Comparison of ENCODE assay signal across 32 mouse cellular contexts in genomic region chr5:135238832-135239231, GRCm38 (mm10). TPM values are rescaled to one million over a fixed set of nuclear protein-coding genes. Genes with fewer than 3 reads are reported as not detected.
DNase-seq lines count a peak whose midpoint lies in the region; ATAC-seq and TF ChIP-seq lines count a peak whose summit lies in the region.
"Had no signal": no experiment of that assay in that cellular context is flagged by ENCODE, and none has a peak within 500 bp of the region (broad histone marks: within the 10 kb centered on the region; RNA-seq: fewer than 3 reads in every experiment).

No protein-coding gene starts in this region.

- peak; percentile 61 for TF ChIP-seq CTCF in forebrain, postnatal 0 days (IDR thresholded peaks at IDR 0.05; ENCODE audit: low read depth)
- TF ChIP-seq CTCF in hindbrain, postnatal 0 days (IDR thresholded peaks at IDR 0.05; ENCODE audit: low read depth): peak; percentile 65
- TF ChIP-seq CTCF in liver, postnatal 0 days (IDR thresholded peaks at IDR 0.05; ENCODE audit: low read depth): peak; percentile 28; the same call in 1 of the 2 replicates
- TF ChIP-seq CTCF in MEL (IDR thresholded peaks at IDR 0.05 in 2 of 3, conservative IDR thresholded peaks at IDR 0.05 in 1 of 3; ENCODE audit: control insufficient read depth in 1 of 3, insufficient read depth in 1 of 3, low read depth in 2 of 3, low read length in 3 of 3, poor library complexity in 1 of 3, severe bottlenecking in 1 of 3): peak in 2 of 3 experiments; percentile 2 to 10; a peak in 1 of 6 replicates

- peaks cover 72% of the 10 kb centered on the region for H3K36me3 ChIP-seq in forebrain, postnatal 0 days (ENCODE audit: insufficient read depth)
- H3K36me3 ChIP-seq in forebrain, embryonic 11.5 days (ENCODE audit: control insufficient read depth, insufficient read depth, low read length): peaks cover 37% of the 10 kb centered on the region
- peaks cover 63% of the 10 kb centered on the region for H3K36me3 ChIP-seq in hindbrain, postnatal 0 days (ENCODE audit: insufficient read depth, low read length)
- H3K36me3 ChIP-seq in hindbrain, embryonic 16.5 days (ENCODE audit: control insufficient read depth, insufficient read depth, low read length): peaks cover 48% of the 10 kb centered on the region
- peaks cover 86% of the 10 kb centered on the region for H3K36me3 ChIP-seq in liver, postnatal 0 days (replicated peaks; ENCODE audit: insufficient read depth, low read length)
- H3K36me3 ChIP-seq in liver, embryonic 12.5 days: peaks cover 100% of the 10 kb centered on the region
- peaks cover 0 to 41% of the 10 kb centered on the region in 2 experiments; a peak in 2 of 4 replicates for H3K36me3 ChIP-seq in MEL (ENCODE audit: control insufficient read depth in 1 of 2, insufficient read depth in 2 of 2, low read length in 2 of 2)

- no peaks in the 10 kb centered on the region for H3K9me3 ChIP-seq in forebrain, postnatal 0 days (ENCODE audit: low read length)
- H3K9me3 ChIP-seq in forebrain, embryonic 11.5 days (ENCODE audit: control insufficient read depth, low read length): no peaks in the 10 kb centered on the region
- no peaks in the 10 kb centered on the region for H3K9me3 ChIP-seq in hindbrain, postnatal 0 days (ENCODE audit: low read length)
- H3K9me3 ChIP-seq in hindbrain, embryonic 16.5 days (ENCODE audit: control insufficient read depth, low read length): no peaks in the 10 kb centered on the region
- no peaks in the 10 kb centered on the region for H3K9me3 ChIP-seq in liver, postnatal 0 days (ENCODE audit: low read length)
- H3K9me3 ChIP-seq in liver, embryonic 12.5 days (replicated peaks): no peaks in the 10 kb centered on the region
- no peaks in the 10 kb centered on the region for H3K9me3 ChIP-seq in MEL (replicated peaks; ENCODE audit: insufficient read depth, low read length)
- H3K9me3 ChIP-seq: forebrain, embryonic 12.5 days; G1E; heart, embryonic 12.5 days; limb, embryonic 13.5 days; midbrain, embryonic 12.5 days; neural tube, embryonic 15.5 days; stomach, embryonic 15.5 days had no signal

- no peaks in the 10 kb centered on the region for H3K79me2 ChIP-seq in MEL (ENCODE audit: control insufficient read depth, insufficient read depth, low read length, poor library complexity)

- H3K4me2 ChIP-seq in forebrain, postnatal 0 days (ENCODE audit: low read depth): no peak overlapping the region
- no peak overlapping the region for H3K4me2 ChIP-seq in forebrain, embryonic 11.5 days (ENCODE audit: low read depth, low read length, severe bottlenecking)
- H3K4me2 ChIP-seq in hindbrain, postnatal 0 days (ENCODE audit: low read depth, low read length): no peak overlapping the region
- no peak overlapping the region for H3K4me2 ChIP-seq in hindbrain, embryonic 16.5 days (ENCODE audit: low read length)
- no peak overlapping the region for H3K4me2 ChIP-seq in liver, postnatal 0 days (ENCODE audit: low read depth, low read length)
- H3K4me2 ChIP-seq in liver, embryonic 12.5 days: no peak overlapping the region
- H3K4me2 ChIP-seq: forebrain, embryonic 12.5 days; heart, embryonic 12.5 days; limb, embryonic 13.5 days; liver, embryonic 11.5 days; midbrain, embryonic 12.5 days; neural tube, embryonic 15.5 days; stomach, embryonic 15.5 days had no signal

- H3K4me1 ChIP-seq in forebrain, postnatal 0 days (ENCODE audit: insufficient read depth): no peaks in the 10 kb centered on the region
- H3K4me1 ChIP-seq in forebrain, embryonic 11.5 days (replicated peaks; ENCODE audit: control insufficient read depth, insufficient read depth, low read length): no peaks in the 10 kb centered on the region
- H3K4me1 ChIP-seq in hindbrain, postnatal 0 days (ENCODE audit: insufficient read depth, low read length): no peaks in the 10 kb centered on the region
- H3K4me1 ChIP-seq in hindbrain, embryonic 16.5 days (ENCODE audit: control insufficient read depth, insufficient read depth, low read depth, low read length): no peaks in the 10 kb centered on the region
- no peaks in the 10 kb centered on the region for H3K4me1 ChIP-seq in liver, postnatal 0 days (ENCODE audit: insufficient read depth)
- no peaks in the 10 kb centered on the region for H3K4me1 ChIP-seq in liver, embryonic 12.5 days
- no peaks in the 10 kb centered on the region for H3K4me1 ChIP-seq in MEL (ENCODE audit: control insufficient read depth in 1 of 2, insufficient read depth in 2 of 2, low read length in 2 of 2)
- H3K4me1 ChIP-seq: forebrain, embryonic 12.5 days; limb, embryonic 13.5 days; midbrain, embryonic 12.5 days; neural tube, embryonic 15.5 days; stomach, embryonic 15.5 days had no signal

- no peak for TF ChIP-seq EP300 in liver, postnatal 0 days (IDR thresholded peaks at IDR 0.05; ENCODE audit: low read depth)
- no peak for TF ChIP-seq EP300 in MEL (IDR thresholded peaks at IDR 0.05; ENCODE audit: low read depth in 1 of 2, low read length in 2 of 2)

- TF ChIP-seq POLR2A in MEL (IDR thresholded peaks at IDR 0.05; ENCODE audit: control insufficient read depth in 1 of 2, insufficient read depth in 1 of 2, low read depth in 1 of 2, low read length in 2 of 2, poor library complexity in 1 of 2): no peak

- 70% methylated on average over 2 of the region's 2 CpGs for WGBS in forebrain, postnatal 0 days
- WGBS in forebrain, embryonic 11.5 days: 81% methylated on average over 2 of the region's 2 CpGs
- WGBS in hindbrain, postnatal 0 days: 63% methylated on average over 2 of the region's 2 CpGs
- 81% methylated on average over 2 of the region's 2 CpGs for WGBS in hindbrain, embryonic 16.5 days
- WGBS in liver, postnatal 0 days (ENCODE audit: insufficient replicate concordance): 86% methylated on average over 2 of the region's 2 CpGs
- WGBS in liver, embryonic 12.5 days (ENCODE audit: insufficient replicate concordance): 90% methylated on average over 2 of the region's 2 CpGs

- no peak overlapping the region for H3K27ac ChIP-seq in forebrain, postnatal 0 days (ENCODE audit: low read depth, low read length)
- no peak overlapping the region for H3K27ac ChIP-seq in forebrain, embryonic 11.5 days (ENCODE audit: low read depth, low read length)
- H3K27ac ChIP-seq in hindbrain, postnatal 0 days: no peak overlapping the region
- H3K27ac ChIP-seq in hindbrain, embryonic 16.5 days (ENCODE audit: low read depth, low read length): no peak overlapping the region
- no peak overlapping the region for H3K27ac ChIP-seq in liver, postnatal 0 days (ENCODE audit: low read depth)
- no peak overlapping the region for H3K27ac ChIP-seq in liver, embryonic 12.5 days
- H3K27ac ChIP-seq in MEL (ENCODE audit: control insufficient read depth, low read depth, low read length): no peak overlapping the region
- H3K27ac ChIP-seq: forebrain, embryonic 12.5 days; limb, embryonic 13.5 days; midbrain, embryonic 12.5 days; neural tube, embryonic 15.5 days; stomach, embryonic 15.5 days had no signal

- no peak for TF ChIP-seq RAD21 in MEL (IDR thresholded peaks at IDR 0.05; ENCODE audit: low read depth, low read length)

- no peak for DNase-seq in forebrain, postnatal 0 days
- no peak for DNase-seq in forebrain, embryonic 11.5 days (ENCODE audit: low spot score)
- DNase-seq in hindbrain, postnatal 0 days (ENCODE audit: low spot score): peak; percentile 42
- DNase-seq in liver, postnatal 0 days: no peak
- DNase-seq in MEL (ENCODE audit: low read depth, low spot score): no peak
- no peak for DNase-seq in frontal cortex, postnatal 14 days (ENCODE audit: low spot score in 2 of 2)
- DNase-seq: adrenal gland, postnatal 10 days; cerebellum, adult 11 months; cerebellum, adult 9-11 months; gastrocnemius, postnatal 25 days; heart, adult 18-20 months; heart, postnatal 10 days; kidney, adult 2 months; layer of hippocampus, adult 9-11 months; lung, adult 18-20 months; lung, postnatal 36 days; retina, postnatal 1 day; right cerebral cortex, postnatal 14 days; thymus, postnatal 14 days had no signal

- H3K4me3 ChIP-seq in forebrain, postnatal 0 days (ENCODE audit: low read depth, low read length): no peak overlapping the region
- H3K4me3 ChIP-seq in forebrain, embryonic 11.5 days (ENCODE audit: low read depth, low read length): no peak overlapping the region
- H3K4me3 ChIP-seq in hindbrain, postnatal 0 days (ENCODE audit: low read length): no peak overlapping the region
- H3K4me3 ChIP-seq in hindbrain, embryonic 16.5 days (ENCODE audit: low read length): no peak overlapping the region
- no peak overlapping the region for H3K4me3 ChIP-seq in liver, postnatal 0 days (ENCODE audit: low read depth, low read length)
- no peak overlapping the region for H3K4me3 ChIP-seq in liver, embryonic 12.5 days
- no peak overlapping the region for H3K4me3 ChIP-seq in MEL (ENCODE audit: control insufficient read depth in 1 of 2, insufficient read depth in 1 of 2, low read depth in 2 of 2, low read length in 2 of 2)
- H3K4me3 ChIP-seq: erythroblast, embryonic 14.5 days; forebrain, embryonic 12.5 days; heart, embryonic 12.5 days; limb, embryonic 13.5 days; midbrain, embryonic 12.5 days; neural tube, embryonic 15.5 days; stomach, embryonic 15.5 days had no signal

- no peak overlapping the region for H3K9ac ChIP-seq in forebrain, postnatal 0 days
- H3K9ac ChIP-seq in forebrain, embryonic 11.5 days (ENCODE audit: low read length): no peak overlapping the region
- H3K9ac ChIP-seq in hindbrain, postnatal 0 days (replicated peaks; ENCODE audit: low read length): no peak overlapping the region
- H3K9ac ChIP-seq in hindbrain, embryonic 16.5 days (ENCODE audit: low read depth, low read length): no peak overlapping the region
- no peak overlapping the region for H3K9ac ChIP-seq in liver, postnatal 0 days (replicated peaks)
- no peak overlapping the region for H3K9ac ChIP-seq in liver, embryonic 12.5 days
- H3K9ac ChIP-seq in MEL (ENCODE audit: control insufficient read depth, low read depth, low read length, poor library complexity, severe bottlenecking): no peak overlapping the region
- H3K9ac ChIP-seq: forebrain, embryonic 12.5 days; heart, embryonic 12.5 days; limb, embryonic 13.5 days; midbrain, embryonic 12.5 days; neural tube, embryonic 15.5 days; stomach, embryonic 15.5 days had no signal

- H3K27me3 ChIP-seq in forebrain, postnatal 0 days (ENCODE audit: insufficient read depth, low read length): no peaks in the 10 kb centered on the region
- H3K27me3 ChIP-seq in forebrain, embryonic 11.5 days (ENCODE audit: control insufficient read depth, insufficient read depth, low read length): no peaks in the 10 kb centered on the region
- no peaks in the 10 kb centered on the region for H3K27me3 ChIP-seq in hindbrain, postnatal 0 days (ENCODE audit: insufficient read depth, low read length)
- H3K27me3 ChIP-seq in hindbrain, embryonic 16.5 days (replicated peaks; ENCODE audit: control insufficient read depth, insufficient read depth, low read length): no peaks in the 10 kb centered on the region
- H3K27me3 ChIP-seq in liver, postnatal 0 days (ENCODE audit: insufficient read depth, low read length): no peaks in the 10 kb centered on the region
- no peaks in the 10 kb centered on the region for H3K27me3 ChIP-seq in liver, embryonic 12.5 days (replicated peaks)
- H3K27me3 ChIP-seq in MEL (ENCODE audit: control insufficient read depth in 1 of 2, insufficient read depth in 2 of 2, low read length in 2 of 2): no peaks in the 10 kb centered on the region
- H3K27me3 ChIP-seq: forebrain, embryonic 12.5 days; heart, embryonic 12.5 days; limb, embryonic 13.5 days; midbrain, embryonic 12.5 days; neural tube, embryonic 15.5 days; Patski; stomach, embryonic 15.5 days had no signal

- no peak for ATAC-seq in forebrain, postnatal 0 days
- ATAC-seq in forebrain, embryonic 11.5 days (replicated peaks; ENCODE audit: low FRiP score): no peak
- ATAC-seq in hindbrain, postnatal 0 days: no peak
- ATAC-seq in hindbrain, embryonic 16.5 days: no peak
- no peak for ATAC-seq in liver, postnatal 0 days
- ATAC-seq in liver, embryonic 12.5 days: no peak
- ATAC-seq: inflammation-experienced regulatory T-cells, adult 6 months; Patski had no signal

RNA-seq across cellular contexts. Expression of gene Fzd9, which starts 12.2 kb away (rescaled TPM):
- total RNA-seq in forebrain, postnatal 0 days (2014; rRNA removed): 16.5 and 19.7 TPM in 2 replicates
- polyA plus RNA-seq in forebrain, postnatal 0 days (2015; fragmentation: Nextera tagmentation; extraction: Ambion mirVana): 14.2 and 16.6 TPM in 2 replicates
- polyA plus RNA-seq in forebrain, embryonic 11.5 days (2014; fragmentation: Nextera tagmentation; extraction: Ambion mirVana): 19.5 and 19.7 TPM in 2 replicates
- 35.1 and 49.8 TPM in 2 replicates for total RNA-seq in hindbrain, postnatal 0 days (2014; rRNA removed)
- polyA plus RNA-seq in hindbrain, postnatal 0 days (2015; fragmentation: Nextera tagmentation; extraction: Ambion mirVana): 18.0 TPM in 2 replicates
- 19.7 and 21.3 TPM in 2 replicates for polyA plus RNA-seq in hindbrain, embryonic 16.5 days (2015; fragmentation: Nextera tagmentation; extraction: Ambion mirVana)
- polyA plus RNA-seq in liver, postnatal 0 days (2015; fragmentation: Nextera tagmentation; extraction: Ambion mirVana): 0.16 and 0.25 TPM in 2 replicates
- polyA plus RNA-seq in liver, embryonic 12.5 days (2016; fragmentation: Nextera tagmentation; extraction: Ambion mirVana): 0.58 and 0.74 TPM in 2 replicates
- 5.7 and 9.8 TPM in 2 replicates for total RNA-seq in MEL (2012; rRNA removed)
- polyA plus RNA-seq in MEL (2012; ENCODE audit: insufficient read depth in 1 of 2, insufficient read length in 2 of 2, low read depth in 1 of 2, low replicate concordance in 2 of 2, missing spikeins in 1 of 2): 1 to 10 TPM in 1 of 2 experiments, not detected in 1; 6.2 TPM
- total RNA-seq: G1E had no signal

RNA-seq across cellular contexts. Expression of gene Baz1b, which starts 51.8 kb away (rescaled TPM):
- total RNA-seq in forebrain, postnatal 0 days (2014; rRNA removed): 44.4 and 51.6 TPM in 2 replicates
- polyA plus RNA-seq in forebrain, postnatal 0 days (2015; fragmentation: Nextera tagmentation; extraction: Ambion mirVana): 11.1 and 15.0 TPM in 2 replicates
- 76.3 and 83.6 TPM in 2 replicates for polyA plus RNA-seq in forebrain, embryonic 11.5 days (2014; fragmentation: Nextera tagmentation; extraction: Ambion mirVana)
- total RNA-seq in hindbrain, postnatal 0 days (2014; rRNA removed): 35.5 and 42.9 TPM in 2 replicates
- polyA plus RNA-seq in hindbrain, postnatal 0 days (2015; fragmentation: Nextera tagmentation; extraction: Ambion mirVana): 15.8 and 16.7 TPM in 2 replicates
- polyA plus RNA-seq in hindbrain, embryonic 16.5 days (2015; fragmentation: Nextera tagmentation; extraction: Ambion mirVana): 20.5 and 21.6 TPM in 2 replicates
- 10.5 and 11.7 TPM in 2 replicates for polyA plus RNA-seq in liver, postnatal 0 days (2015; fragmentation: Nextera tagmentation; extraction: Ambion mirVana)
- 35.2 and 37.6 TPM in 2 replicates for polyA plus RNA-seq in liver, embryonic 12.5 days (2016; fragmentation: Nextera tagmentation; extraction: Ambion mirVana)
- 69.1 and 72.9 TPM in 2 replicates for total RNA-seq in MEL (2012; rRNA removed)
- 10 to 100 TPM; 44.5 to 81.5 TPM for polyA plus RNA-seq in MEL (2012; ENCODE audit: insufficient read depth in 1 of 2, insufficient read length in 2 of 2, low read depth in 1 of 2, low replicate concordance in 2 of 2, missing spikeins in 1 of 2)

Comparison
In these comparisons a context has a peak if more than half of its experiments do, and no peak if none do; other contexts are left out.
1. CTCF ChIP-seq: peak in every context shown above with its lines; median percentile 65 in hindbrain, postnatal 0 days; 61 in forebrain, postnatal 0 days; 28 in liver, postnatal 0 days; 6 in MEL.